23 mouse cellular contexts compared by ENCODE assay signal in genomic region chr3:103500366-103500765, GRCm38 (mm10).
A peak's percentile ranks its signal among the peaks of the same experiment; 100 is the strongest.
DNase-seq lines count a peak whose midpoint lies in the region; ATAC-seq lines count a peak whose summit lies in the region.
"Had no signal": no experiment of that assay in that cellular context is flagged by ENCODE, and none has a peak within 500 bp of the region (broad histone marks: within the 10 kb centered on the region; RNA-seq: fewer than 3 reads in every experiment).

No protein-coding gene starts in this region.

- no peak overlapping the region for H3K4me3 ChIP-seq in kidney, embryonic 16.5 days (ENCODE audit: low read length)
- H3K4me3 ChIP-seq: forebrain, embryonic 10.5 days; layer of hippocampus, adult 2 months; limb, embryonic 13.5 days; liver, embryonic 12.5 days; neural tube, embryonic 15.5 days had no signal

- peak; percentile 95 for ATAC-seq in megakaryocyte progenitor cell, adult 5-6 weeks (replicated peaks; ENCODE audit: poor library complexity)
- no peak for ATAC-seq in kidney, embryonic 16.5 days (ENCODE audit: low FRiP score, low TSS enrichment)
- ATAC-seq: forebrain, postnatal 0 days; inflammation-experienced regulatory T-cells, adult 6 months; liver, embryonic 12.5 days had no signal

- 55% methylated on average over 4 of the region's 4 CpGs for WGBS in kidney, embryonic 16.5 days

- DNase-seq in 416B (ENCODE audit: low read depth) (peak; percentile 66), MEL-GATA-1-ER (ENCODE audit: extremely low read depth, low read depth) (peak; percentile 61)
- peak; percentile 28 for DNase-seq in thymus, postnatal 14 days
- no peak for DNase-seq in gastrocnemius, postnatal 4 days (ENCODE audit: low spot score in 2 of 2)
- DNase-seq in layer of hippocampus, adult 8-10 months (ENCODE audit: low spot score in 2 of 2): no peak
- DNase-seq: adrenal gland, postnatal 14 days; cerebellum, adult 9-10 months; forebrain, postnatal 0 days; gastrocnemius, postnatal 14 days; heart, postnatal 36 days; kidney, adult 2 months; kidney, postnatal 10 days; lung, adult 2 months; lung, postnatal 14 days had no signal

- H3K4me2 ChIP-seq in kidney, embryonic 16.5 days (replicated peaks; ENCODE audit: low read depth, low read length): no peak overlapping the region
- H3K4me2 ChIP-seq: hindbrain, embryonic 14.5 days; limb, embryonic 13.5 days; liver, embryonic 12.5 days; neural tube, embryonic 15.5 days had no signal

- H3K9ac ChIP-seq in kidney, embryonic 16.5 days (replicated peaks; ENCODE audit: low read length): no peak overlapping the region
- H3K9ac ChIP-seq: forebrain, postnatal 0 days; hindbrain, embryonic 14.5 days; limb, embryonic 13.5 days; liver, embryonic 12.5 days; neural tube, embryonic 15.5 days had no signal

- 0 out of 2 replicates have a peak, but pooled peaks cover 5% of the 10 kb centered on the region for H3K4me1 ChIP-seq in kidney, embryonic 16.5 days (ENCODE audit: insufficient read depth, low read length)
- H3K4me1 ChIP-seq: liver, embryonic 12.5 days; neural tube, embryonic 15.5 days had no signal

- no peak overlapping the region for H3K27ac ChIP-seq in kidney, embryonic 16.5 days (ENCODE audit: low read length)
- H3K27ac ChIP-seq: forebrain, embryonic 10.5 days; hindbrain, embryonic 14.5 days; layer of hippocampus, adult 2 months; limb, embryonic 13.5 days; liver, embryonic 12.5 days; neural tube, embryonic 15.5 days had no signal

- H3K27me3 ChIP-seq in kidney, embryonic 16.5 days (ENCODE audit: insufficient read depth, low read length): no peaks in the 10 kb centered on the region
- H3K27me3 ChIP-seq: limb, embryonic 13.5 days; liver, embryonic 12.5 days; neural tube, embryonic 15.5 days had no signal

- H3K36me3 ChIP-seq in kidney, embryonic 16.5 days (ENCODE audit: insufficient read depth, low read length): no peaks in the 10 kb centered on the region
- H3K36me3 ChIP-seq: forebrain, embryonic 10.5 days; limb, embryonic 13.5 days; liver, embryonic 12.5 days; neural tube, embryonic 15.5 days had no signal

- no peaks in the 10 kb centered on the region for H3K9me3 ChIP-seq in kidney, embryonic 16.5 days (ENCODE audit: low read length)
- H3K9me3 ChIP-seq: forebrain, embryonic 10.5 days; limb, embryonic 13.5 days; liver, embryonic 12.5 days; neural tube, embryonic 15.5 days had no signal

Comparison
In these comparisons a context has a peak if more than half of its experiments do, and no peak if none do; other contexts are left out.
1. DNase-seq: peak in 416B (single experiment), MEL-GATA-1-ER (single experiment) and thymus, postnatal 14 days (single experiment); none in gastrocnemius, postnatal 4 days (0 of 2) and layer of hippocampus, adult 8-10 months (0 of 2).